Mouse (Mus musculus): Measurements from ENCODE around the gene Abhd18. TPM values are rescaled to one million over a fixed set of nuclear protein-coding genes. Genes with fewer than 3 reads are reported as not detected.

Abhd18 gene
- polyA plus RNA-seq, 1 experiment from 2014 or later: 4.4 TPM

GRCm38 (mm10) chr3:40950601-40951201 lies 103.9 kb downstream of the Abhd18 start:
- H3K27me3 ChIP-seq: peaks cover 11% of the 10 kb centered on the region
- 0 out of 2 replicates have a peak, but pooled peaks have one; percentile 3 for ATAC-seq (ENCODE audit: insufficient read depth)
- no peaks in the 10 kb centered on the region for H3K36me3 ChIP-seq (replicated peaks)
- H3K9me3 ChIP-seq (replicated peaks): no peaks in the 10 kb centered on the region
- H3K4me2 ChIP-seq: peak overlapping the region; percentile 99
- H3K4me3 ChIP-seq (replicated peaks): peak overlapping the region; percentile 95
- under 1% methylated on average over 43 of the region's 43 CpGs for WGBS (ENCODE audit: insufficient replicate concordance)
- peak overlapping the region; percentile 93 for H3K27ac ChIP-seq (replicated peaks)
- H3K4me1 ChIP-seq (replicated peaks): peaks cover 33% of the 10 kb centered on the region
- H3K9ac ChIP-seq: peak overlapping the region; percentile 93

- peak overlapping the region; percentile 93 for H3K9ac ChIP-seq
These were observed 104.6 kb downstream of the Abhd18 start for GRCm38 (mm10) chr3:40951365-40951764.

GRCm38 (mm10) chr3:40952606-40953005 lies 105.8 kb downstream of the Abhd18 start:
- no peaks in the 10 kb centered on the region for H3K9me3 ChIP-seq (replicated peaks)
- no peak overlapping the region for H3K27ac ChIP-seq (replicated peaks)
- H3K4me1 ChIP-seq (replicated peaks): peaks cover 33% of the 10 kb centered on the region
- peaks cover 11% of the 10 kb centered on the region for H3K27me3 ChIP-seq
- H3K4me3 ChIP-seq (replicated peaks): no peak overlapping the region
- H3K36me3 ChIP-seq (replicated peaks): no peaks in the 10 kb centered on the region
- H3K4me2 ChIP-seq: no peak overlapping the region
- no peak overlapping the region for H3K9ac ChIP-seq
- no peak for ATAC-seq (ENCODE audit: insufficient read depth)

More at GRCm38 (mm10) chr3:40951365-40951764, 104.6 kb downstream of the Abhd18 start:
- Histone ChIP-seq H3K36me3 (replicated peaks) (no peaks in the 10 kb centered on the region), H3K4me3 (replicated peaks) (peak overlapping the region; percentile 95), H3K9me3 (replicated peaks) (no peaks in the 10 kb centered on the region), H3K4me1 (replicated peaks) (peaks cover 33% of the 10 kb centered on the region), H3K27ac (replicated peaks) (no peak overlapping the region; the same call in 1 of the 2 replicates), H3K27me3 (peaks cover 11% of the 10 kb centered on the region), H3K4me2 (peak overlapping the region; percentile 99)
- 7% methylated on average over 7 of the region's 7 CpGs for WGBS (ENCODE audit: insufficient replicate concordance)
- ATAC-seq (ENCODE audit: insufficient read depth): no peak

GRCm38 (mm10) chr3:40954792-40955191 lies 108.0 kb downstream of the Abhd18 start:
- ATAC-seq (ENCODE audit: insufficient read depth): no peak
- no peak overlapping the region for H3K4me2 ChIP-seq
- H3K9me3 ChIP-seq (replicated peaks): no peaks in the 10 kb centered on the region
- WGBS (ENCODE audit: insufficient replicate concordance): 28% methylated on average over 1 of the region's 1 CpGs
- no peak overlapping the region for H3K27ac ChIP-seq (replicated peaks)
- no peak overlapping the region for H3K9ac ChIP-seq
- H3K36me3 ChIP-seq (replicated peaks): no peaks in the 10 kb centered on the region
- no peak overlapping the region for H3K4me3 ChIP-seq (replicated peaks)
- no peaks in the 10 kb centered on the region for H3K27me3 ChIP-seq
- H3K4me1 ChIP-seq (replicated peaks): peaks cover 27% of the 10 kb centered on the region

- no peaks in the 10 kb centered on the region for H3K36me3 ChIP-seq (replicated peaks)
- H3K27ac ChIP-seq (replicated peaks): no peak overlapping the region
- peaks cover 5% of the 10 kb centered on the region; the same call in 1 of the 2 replicates for H3K4me1 ChIP-seq (replicated peaks)
- no peaks in the 10 kb centered on the region for H3K27me3 ChIP-seq
- no peak overlapping the region for H3K4me2 ChIP-seq
- no peaks in the 10 kb centered on the region for H3K9me3 ChIP-seq (replicated peaks)
- H3K9ac ChIP-seq: no peak overlapping the region
- H3K4me3 ChIP-seq (replicated peaks): no peak overlapping the region
- ATAC-seq (ENCODE audit: insufficient read depth): no peak
These were observed 112.1 kb downstream of the Abhd18 start for GRCm38 (mm10) chr3:40958831-40959230.

- H3K9me3 ChIP-seq (replicated peaks): no peaks in the 10 kb centered on the region
- no peak for ATAC-seq (ENCODE audit: insufficient read depth)
These were observed 134.0 kb downstream of the Abhd18 start for GRCm38 (mm10) chr3:40980758-40981157.

GRCm38 (mm10) chr3:40987539-40987938 lies 140.8 kb downstream of the Abhd18 start:
- H3K4me1 ChIP-seq (replicated peaks): no peaks in the 10 kb centered on the region
- no peaks in the 10 kb centered on the region for H3K36me3 ChIP-seq (replicated peaks)
- no peak overlapping the region for H3K27ac ChIP-seq (replicated peaks)
- no peak overlapping the region for H3K9ac ChIP-seq
- 45% methylated on average over 5 of the region's 5 CpGs for WGBS (ENCODE audit: insufficient replicate concordance)
- no peak for ATAC-seq (ENCODE audit: insufficient read depth)
- H3K4me3 ChIP-seq (replicated peaks): no peak overlapping the region
- H3K4me2 ChIP-seq: no peak overlapping the region
- H3K9me3 ChIP-seq (replicated peaks): no peaks in the 10 kb centered on the region
- no peaks in the 10 kb centered on the region for H3K27me3 ChIP-seq

More at GRCm38 (mm10) chr3:40980758-40981157, 134.0 kb downstream of the Abhd18 start:
- H3K36me3 ChIP-seq (replicated peaks): no peaks in the 10 kb centered on the region
- H3K4me3 ChIP-seq (replicated peaks): no peak overlapping the region
- no peak overlapping the region for H3K27ac ChIP-seq (replicated peaks)
- no peak overlapping the region for H3K9ac ChIP-seq
- H3K27me3 ChIP-seq: no peaks in the 10 kb centered on the region
- no peaks in the 10 kb centered on the region for H3K4me1 ChIP-seq (replicated peaks)
- no peak overlapping the region for H3K4me2 ChIP-seq

Other genes starting within 250 kb of the Abhd18 start
- gene Slc25a31, start 138.1 kb upstream of the Abhd18 start, polyA plus RNA-seq (2015; fragmentation: Nextera tagmentation; extraction: Ambion mirVana): 0.05 and 0.07 TPM in 2 replicates
- gene Hspa4l, start 102.5 kb upstream of the Abhd18 start, polyA plus RNA-seq (2015; fragmentation: Nextera tagmentation; extraction: Ambion mirVana): 17.6 and 18.1 TPM in 2 replicates
- 38.1 and 38.5 TPM in 2 replicates for gene Plk4, start 47.0 kb upstream of the Abhd18 start, polyA plus RNA-seq (2015; fragmentation: Nextera tagmentation; extraction: Ambion mirVana)
- gene Mfsd8, start 84 bp upstream of the Abhd18 start, polyA plus RNA-seq (2015; fragmentation: Nextera tagmentation; extraction: Ambion mirVana): 3.3 and 3.7 TPM in 2 replicates
- 0.08 TPM in 1 of 2 replicates, not detected in the other for gene 1700034I23Rik, start 55.6 kb downstream of the Abhd18 start, polyA plus RNA-seq (2015; fragmentation: Nextera tagmentation; extraction: Ambion mirVana)
- 6.5 and 7.1 TPM in 2 replicates for gene Larp1b, start 102.9 kb downstream of the Abhd18 start, polyA plus RNA-seq (2015; fragmentation: Nextera tagmentation; extraction: Ambion mirVana)
- gene Pgrmc2, start 236.1 kb downstream of the Abhd18 start, polyA plus RNA-seq (2015; fragmentation: Nextera tagmentation; extraction: Ambion mirVana): 17.1 and 18.1 TPM in 2 replicates